Mouse (Mus musculus) left cerebral cortex, postnatal 36 days (tissue): ENCODE results near the gene Rbm26. TPM values are rescaled to one million over a fixed set of nuclear protein-coding genes. Genes with fewer than 3 reads are reported as not detected.
A peak's percentile ranks its signal among the peaks of the same experiment; 100 is the strongest.

Experiments
- DNase-seq, 2 experiments: peaks; one replicate each; pipeline ENCODE4 v3.0.0; 2021 to 2022; ENCODE audit warnings: low spot score in 2 of 2, mixed read lengths in 1 of 2
- intact Hi-C: fragments of 180-260 bp; cut with DNase I; formaldehyde crosslinking; loops from one replicate; pipeline ENCODE4 v1.15.1; 2025
- total RNA-seq, 2 experiments: library from RNA; stranded (reverse); gene quantifications; 2 replicates each; pipeline ENCODE4 v1.2.3; 2021

Rbm26 gene
- total RNA-seq, 2 experiments from 2014 or later: 49.3 to 66.8 TPM

DNA sequence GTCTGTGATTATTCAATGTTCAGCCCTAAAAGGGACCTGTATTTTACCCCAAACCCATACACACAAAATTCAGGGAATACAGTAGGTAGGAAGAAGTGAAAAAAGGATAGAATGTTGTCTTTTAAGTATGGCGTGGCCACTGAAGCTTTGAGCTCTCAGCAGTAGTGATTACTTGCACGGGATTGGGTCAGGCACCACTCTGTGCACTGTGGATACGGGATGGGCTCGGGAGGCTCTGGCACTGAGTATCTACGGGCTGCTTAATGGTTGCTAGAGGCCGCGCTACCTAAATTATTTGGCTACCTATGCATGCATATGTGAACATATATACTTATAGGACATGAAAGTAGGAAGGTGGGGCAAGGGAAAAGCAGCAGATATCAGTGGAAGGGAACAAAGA lies 78.3 kb downstream of the Rbm26 start:
- intact Hi-C loops: no loop called here
- no peak for DNase-seq

DNA sequence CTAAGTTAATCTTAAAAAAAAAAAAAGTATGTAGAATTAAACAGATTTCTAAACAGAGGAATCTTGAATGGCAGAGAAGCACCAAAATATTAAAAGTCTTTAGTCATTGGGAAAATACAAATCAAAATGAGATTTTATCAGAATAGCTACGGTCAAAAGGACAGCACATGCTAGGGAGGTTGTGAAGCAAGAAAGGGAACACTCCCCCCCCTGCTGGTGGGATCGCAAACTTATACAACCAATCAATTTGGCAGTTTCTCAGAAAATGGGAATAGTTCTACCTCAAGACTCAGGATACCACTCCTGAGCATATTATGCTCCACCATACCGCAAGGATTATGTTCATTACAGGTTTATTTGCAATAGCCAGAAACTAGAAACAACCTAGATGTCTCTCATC lies 80.9 kb downstream of the Rbm26 start:
- no peak for DNase-seq
- intact Hi-C loops: no loop called here

DNA sequence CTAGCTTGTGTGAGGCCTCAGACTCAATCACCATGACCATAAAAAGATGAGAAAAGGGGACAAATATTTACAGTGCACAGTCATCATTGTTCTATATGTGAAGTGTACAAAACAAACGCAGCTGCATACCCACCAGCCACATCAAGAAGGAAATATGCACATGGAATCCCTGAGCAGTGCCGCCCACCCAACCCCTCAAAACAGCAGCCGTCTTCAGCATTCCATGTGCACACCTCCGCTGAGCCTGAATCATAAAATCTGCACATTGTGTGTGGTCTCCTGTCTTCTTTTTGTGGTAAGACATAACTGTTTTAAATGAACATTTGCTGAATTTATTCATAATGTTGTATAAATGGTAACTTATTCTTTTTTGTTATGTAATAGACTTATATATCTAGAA lies 90.1 kb downstream of the Rbm26 start:
- DNase-seq: peak; percentile 53 to 62
- intact Hi-C loops: no loop called here

DNA sequence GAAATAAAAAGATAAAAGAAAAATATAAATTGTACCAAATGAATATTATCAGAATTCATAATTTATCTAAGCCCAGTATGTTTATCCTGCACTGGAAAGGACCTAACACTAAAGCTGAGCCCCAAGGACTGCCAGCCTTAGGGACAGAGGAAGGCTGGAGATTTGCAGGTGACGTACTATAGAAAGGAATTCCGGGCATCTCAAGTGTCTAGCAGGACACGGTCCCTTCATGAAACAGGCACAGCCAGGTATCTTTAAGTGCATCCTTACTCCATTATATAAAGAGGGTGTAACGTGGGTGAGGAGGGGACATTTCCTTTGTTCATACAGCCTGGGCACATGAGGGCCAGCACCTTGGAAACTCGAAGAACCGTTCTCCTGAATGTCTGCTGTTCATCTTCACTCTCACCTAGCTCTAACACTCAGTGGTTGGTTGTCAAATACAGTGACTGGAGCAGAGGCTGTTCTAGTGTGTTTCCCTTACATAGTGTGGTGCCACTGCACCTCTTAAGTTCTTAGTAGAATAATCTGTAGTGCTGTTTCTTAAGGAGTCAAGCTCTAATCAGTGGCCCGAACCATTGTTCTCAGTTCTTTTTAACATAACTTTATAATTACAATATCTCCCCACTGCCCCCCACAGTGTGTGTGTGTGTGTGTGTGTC lies 91.7 kb downstream of the Rbm26 start:
- intact Hi-C loops: no loop called here

DNA sequence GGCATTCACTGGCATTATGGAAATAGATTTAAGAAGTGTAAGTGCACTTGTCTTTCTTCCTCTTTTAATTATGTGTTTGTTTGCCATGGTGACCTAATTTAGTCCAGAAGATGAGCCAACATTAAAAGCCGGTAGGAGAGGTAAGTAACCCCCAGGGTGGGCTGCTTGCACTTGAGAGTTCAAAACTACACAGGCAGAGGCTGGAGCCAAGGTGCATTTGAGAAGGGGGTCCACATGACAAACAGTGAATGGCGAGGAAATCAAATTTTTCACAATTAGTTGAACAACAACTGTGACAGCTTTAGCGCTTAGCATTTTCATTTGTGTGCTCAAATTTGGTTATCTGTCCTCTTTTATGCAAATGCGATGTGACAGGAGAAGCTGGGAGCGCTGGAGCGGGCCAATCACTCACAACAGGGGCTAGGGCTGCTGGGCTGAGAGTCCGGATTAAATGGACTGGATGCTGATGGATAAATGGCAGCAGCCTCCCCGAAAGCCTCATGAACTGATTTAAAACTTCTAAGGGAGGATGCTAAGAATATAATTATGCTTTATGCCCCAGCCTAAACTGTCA lies 92.3 kb downstream of the Rbm26 start:
- intact Hi-C loops: no loop called here
- no peak for DNase-seq

More for the DNA sequence above, 91.7 kb downstream of the Rbm26 start:
- no peak for DNase-seq

DNA sequence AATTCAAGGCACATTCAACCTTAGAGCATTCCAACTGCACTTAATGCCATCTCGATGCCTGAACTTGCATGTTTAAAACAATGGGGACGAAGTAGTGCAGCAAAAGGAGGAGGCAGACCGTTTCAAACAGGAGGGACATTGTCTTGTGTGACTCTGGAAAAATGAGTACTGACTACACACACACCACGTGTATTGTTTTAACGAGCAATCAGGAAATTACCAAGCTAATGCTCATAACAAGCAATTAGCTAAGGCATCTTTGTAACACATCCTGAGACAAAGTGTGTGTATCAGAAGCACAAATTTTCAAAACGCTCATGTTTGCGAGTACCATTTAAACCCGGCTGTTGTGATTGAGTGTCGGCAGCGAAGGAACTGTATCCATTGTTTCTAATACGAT lies 93.0 kb downstream of the Rbm26 start:
- DNase-seq: no peak
- intact Hi-C loops: no loop called here

DNA sequence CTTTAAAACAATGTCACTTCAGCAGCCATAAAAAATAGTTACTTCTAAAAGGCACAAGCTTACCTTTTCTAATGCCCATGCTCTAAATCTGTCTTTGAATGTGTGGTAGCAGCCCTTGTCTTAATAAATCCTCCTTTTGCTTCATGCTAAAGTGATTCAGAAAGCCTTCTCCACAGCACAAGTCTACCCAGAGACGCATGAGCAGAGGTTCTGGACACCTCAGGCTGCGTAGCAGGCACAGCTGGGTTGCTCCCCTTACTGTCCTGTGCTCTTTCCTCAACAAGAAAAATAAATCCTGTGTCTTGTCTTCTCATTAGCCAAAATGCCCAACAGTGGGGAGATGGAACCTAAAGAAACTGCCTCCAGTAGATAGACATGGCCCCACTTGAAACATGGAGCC lies 102.4 kb downstream of the Rbm26 start:
- DNase-seq: no peak
- intact Hi-C loops: no loop called here

DNA sequence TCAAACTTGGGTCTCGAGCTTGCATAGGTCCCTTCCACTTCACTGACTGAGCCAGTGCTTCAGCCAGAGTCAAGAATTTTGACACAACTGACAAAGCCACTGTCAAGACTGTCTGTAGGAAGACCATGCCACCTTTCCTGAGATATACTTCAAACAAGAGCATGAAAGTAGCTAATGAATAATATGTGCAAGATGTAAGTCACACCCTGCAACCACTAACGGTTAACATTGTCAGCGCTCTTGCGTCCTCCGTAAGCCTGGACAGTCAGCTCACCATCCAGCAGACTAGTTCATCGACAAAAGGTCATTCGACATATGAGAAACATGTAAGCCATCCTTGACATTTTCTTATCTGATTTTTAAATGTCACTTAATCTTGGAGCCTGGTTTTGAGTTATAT lies 102.8 kb downstream of the Rbm26 start:
- DNase-seq: no peak
- intact Hi-C loops: no loop called here

DNA sequence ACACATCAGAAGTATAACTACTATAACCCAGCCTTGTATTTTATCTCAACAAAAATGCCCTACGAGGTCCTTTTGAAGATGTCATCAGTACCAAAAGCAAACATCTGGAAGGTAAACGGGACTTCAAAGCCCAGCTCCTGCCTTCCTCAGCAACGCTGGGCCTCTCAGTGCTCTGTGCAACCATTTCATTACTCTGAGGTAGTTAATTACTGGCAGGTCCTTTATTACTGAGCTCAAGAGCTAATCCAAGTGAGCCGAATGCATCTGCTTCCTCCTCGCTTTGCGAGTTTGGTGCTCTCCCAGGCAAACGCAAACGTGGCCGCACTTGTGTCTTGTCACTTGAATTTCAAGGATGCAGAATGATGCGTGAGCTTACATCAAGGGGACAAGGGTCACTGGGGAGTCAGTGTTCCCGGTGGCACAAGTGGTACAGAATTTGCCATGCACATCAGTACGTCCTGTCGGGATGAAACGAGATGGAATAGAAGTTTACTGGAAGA lies 106.1 kb downstream of the Rbm26 start:
- DNase-seq: no peak
- intact Hi-C loops: no loop called here

DNA sequence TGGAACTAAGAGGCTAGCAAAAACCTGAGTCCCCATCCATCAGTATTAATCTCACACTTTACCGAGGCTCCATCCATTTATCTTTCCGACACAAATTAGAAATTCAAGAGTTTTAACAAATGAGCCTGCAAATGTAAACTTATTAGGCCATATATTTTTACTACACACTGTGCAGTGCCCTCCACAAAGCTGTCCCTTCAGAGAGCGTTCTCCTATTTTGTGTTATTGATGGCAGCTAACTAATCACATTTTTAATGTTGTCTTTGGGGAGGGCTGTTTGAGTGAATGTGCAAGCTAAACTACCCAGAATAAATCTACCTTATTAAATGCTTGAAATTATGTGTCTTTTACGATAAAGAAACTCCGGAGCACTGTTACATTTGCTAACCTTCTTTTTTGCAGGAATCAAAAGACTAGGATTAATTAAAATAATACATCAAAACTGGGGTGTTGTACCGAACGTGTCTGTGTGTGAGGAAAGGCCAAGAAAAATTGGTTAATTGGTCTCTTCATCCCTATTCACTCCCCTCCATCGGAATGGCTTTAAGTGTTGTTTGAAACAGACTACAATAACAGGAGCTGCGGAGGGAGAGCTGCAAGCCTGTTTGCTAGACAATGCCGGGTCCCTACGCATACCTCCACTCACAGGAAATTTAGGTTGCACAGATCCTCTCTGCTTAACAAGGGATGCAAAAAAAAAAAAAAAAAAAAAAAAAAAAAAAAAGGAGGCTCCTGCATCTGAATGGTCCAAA lies 106.7 kb downstream of the Rbm26 start:
- no peak for DNase-seq
- intact Hi-C loops: no loop called here

DNA sequence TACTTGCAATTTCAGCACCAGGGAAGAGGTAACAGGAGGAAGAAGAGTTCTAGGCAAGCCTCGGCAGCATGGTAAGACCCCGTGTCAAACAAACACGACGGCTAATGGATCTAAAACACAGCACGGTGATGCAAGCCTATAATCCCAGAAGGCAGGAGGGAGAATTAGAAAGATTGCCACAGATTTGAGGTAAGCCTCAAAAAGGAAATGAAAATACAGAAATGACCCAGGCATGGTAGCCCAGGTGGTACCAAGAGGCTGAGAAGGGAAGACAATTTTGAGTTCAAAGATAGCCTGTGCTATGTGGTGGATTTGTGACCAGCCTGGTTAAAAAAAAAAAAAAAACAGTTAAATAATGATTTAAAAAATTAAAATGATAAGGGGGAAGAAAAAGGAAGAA lies 109.1 kb downstream of the Rbm26 start:
- no peak for DNase-seq
- intact Hi-C loops: no loop called here

DNA sequence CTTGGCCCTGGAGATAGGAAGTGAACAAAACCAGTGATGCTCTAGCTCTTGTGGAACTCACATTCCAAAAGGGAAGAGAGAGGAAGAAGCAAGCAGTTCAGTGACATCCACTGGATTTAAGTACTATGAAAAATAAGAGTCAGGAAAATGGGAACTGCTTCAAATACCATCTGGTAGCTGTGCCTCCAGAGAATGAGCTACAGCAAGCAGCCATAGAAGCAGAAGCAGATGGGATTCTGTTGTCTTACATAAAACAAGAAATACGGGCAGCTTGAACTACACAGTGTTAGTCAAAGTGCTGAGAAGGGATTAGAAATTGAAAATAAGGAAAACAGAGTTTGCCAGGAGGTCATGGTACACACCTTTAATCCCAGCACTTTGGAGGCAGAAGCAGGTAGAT lies 112.9 kb downstream of the Rbm26 start:
- DNase-seq: no peak
- intact Hi-C loops: no loop called here

DNA sequence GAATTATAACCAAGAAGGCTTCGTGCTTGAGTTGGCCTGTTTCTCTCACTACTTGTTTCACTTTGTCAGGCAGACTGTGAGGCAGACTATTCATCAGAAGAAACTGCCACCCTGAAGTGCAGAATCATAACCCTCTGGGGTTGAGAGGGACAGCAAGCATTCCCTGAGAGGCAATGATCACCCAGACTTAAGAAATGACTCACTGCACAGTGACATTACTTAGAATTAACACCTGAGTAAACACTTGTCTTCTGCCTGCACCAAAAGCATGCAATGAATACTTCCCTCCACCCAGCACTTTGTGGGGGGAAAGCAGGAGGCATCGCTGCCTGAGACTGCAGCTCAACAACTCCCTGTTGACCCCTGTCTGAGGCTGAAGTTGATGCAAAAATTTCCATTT lies 115.9 kb downstream of the Rbm26 start:
- DNase-seq: no peak
- intact Hi-C loops: no loop called here

DNA sequence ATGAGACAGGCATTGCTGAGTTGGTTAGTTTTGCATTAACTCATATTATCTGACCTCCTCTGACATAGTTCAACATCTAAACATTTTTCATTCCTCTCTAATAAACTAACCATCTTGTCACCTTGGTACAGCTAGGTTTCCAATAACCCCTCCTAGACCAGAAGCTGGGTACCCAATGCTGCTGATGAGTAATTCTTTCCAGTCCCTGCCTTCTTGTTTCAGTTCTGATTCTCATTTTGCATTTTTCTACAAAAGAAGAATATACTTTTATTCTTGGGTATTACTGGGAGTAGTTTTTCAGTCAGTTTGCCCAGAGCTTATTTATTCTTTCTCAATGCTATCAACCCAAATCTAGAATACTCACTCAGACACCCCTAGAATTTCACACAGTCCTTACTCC lies 119.2 kb downstream of the Rbm26 start:
- intact Hi-C loops: no loop called here

More for the DNA sequence above, 119.2 kb downstream of the Rbm26 start:
- no peak for DNase-seq

Other genes starting within 250 kb of the Rbm26 start
- 100 to 1,000 TPM; 106 to 115 TPM for gene Ndfip2, start 81.2 kb upstream of the Rbm26 start, total RNA-seq